Mouse (Mus musculus) stomach, embryonic 16.5 days (tissue): ENCODE measurements around the gene Laptm5. TPM values are rescaled to one million over a fixed set of nuclear protein-coding genes. Genes with fewer than 3 reads are reported as not detected.

Experiments
- ATAC-seq: fragments of 200-750 bp; cut with Nextera tagmentation; 2 replicates; pipeline ENCODE4 v1.8.0; 2017; ENCODE audit warnings: moderate number of reproducible peaks, moderate TSS enrichment; ENCODE audit not compliant: insufficient read depth, low FRiP score
- H3K27ac ChIP-seq: fragments of 300-500 bp; sonication (generic); 2 replicates; pipeline ENCODE4 v1.5.1; 2014; ENCODE audit warnings: low read length
- H3K27me3 ChIP-seq: fragments of 300-500 bp; sonication (generic); 2 replicates; pipeline ENCODE4 v1.6.1; 2014; ENCODE audit warnings: low read length, control low read depth, mixed read lengths; ENCODE audit not compliant: control insufficient read depth, insufficient read depth
- H3K36me3 ChIP-seq: fragments of 300-500 bp; sonication (generic); 2 replicates; pipeline ENCODE4 v1.6.1; 2014; ENCODE audit warnings: low read length; ENCODE audit not compliant: control insufficient read depth, insufficient read depth
- H3K4me1 ChIP-seq: fragments of 300-500 bp; sonication (generic); 2 replicates; pipeline ENCODE4 v1.6.1; 2014; ENCODE audit warnings: low read length, control low read depth, mixed read lengths; ENCODE audit not compliant: control insufficient read depth, insufficient read depth
- H3K4me2 ChIP-seq: fragments of 300-500 bp; sonication (generic); 2 replicates; pipeline ENCODE4 v1.6.1; 2014; ENCODE audit warnings: low read depth, low read length, mixed read lengths
- H3K4me3 ChIP-seq: fragments of 300-500 bp; sonication (generic); replicated peaks from 2 replicates; pipeline ENCODE4 v1.5.1; 2014; ENCODE audit warnings: mild to moderate bottlenecking, low read length
- H3K9ac ChIP-seq: fragments of 300-500 bp; sonication (generic); 2 replicates; pipeline ENCODE4 v1.6.1; 2014; ENCODE audit warnings: low read length
- H3K9me3 ChIP-seq: fragments of 300-500 bp; sonication (generic); replicated peaks from 2 replicates; pipeline ENCODE4 v1.6.1; 2016; ENCODE audit warnings: low read length, control low read depth; ENCODE audit not compliant: control insufficient read depth
- WGBS: fragments of 180-500 bp; shearing (Covaris S2); extraction: QIAGEN DNeasy Blood & Tissue Kit; methylation state at CpG from one replicate; pipeline ENCODE4 v1.1.7; 2014; 5-methylcytosine and 5-hydroxymethylcytosine counted together
- polyA plus RNA-seq: library from polyadenylated mRNA; unstranded; fragments of >200 nt; fragmentation: Nextera tagmentation; extraction: Ambion mirVana; gene quantifications from 2 replicates; pipeline ENCODE4 v1.2.1, GENCODE M21; 2015

Laptm5 gene
- polyA plus RNA-seq, 1 experiment from 2014 or later: 50.5 TPM

DNA sequence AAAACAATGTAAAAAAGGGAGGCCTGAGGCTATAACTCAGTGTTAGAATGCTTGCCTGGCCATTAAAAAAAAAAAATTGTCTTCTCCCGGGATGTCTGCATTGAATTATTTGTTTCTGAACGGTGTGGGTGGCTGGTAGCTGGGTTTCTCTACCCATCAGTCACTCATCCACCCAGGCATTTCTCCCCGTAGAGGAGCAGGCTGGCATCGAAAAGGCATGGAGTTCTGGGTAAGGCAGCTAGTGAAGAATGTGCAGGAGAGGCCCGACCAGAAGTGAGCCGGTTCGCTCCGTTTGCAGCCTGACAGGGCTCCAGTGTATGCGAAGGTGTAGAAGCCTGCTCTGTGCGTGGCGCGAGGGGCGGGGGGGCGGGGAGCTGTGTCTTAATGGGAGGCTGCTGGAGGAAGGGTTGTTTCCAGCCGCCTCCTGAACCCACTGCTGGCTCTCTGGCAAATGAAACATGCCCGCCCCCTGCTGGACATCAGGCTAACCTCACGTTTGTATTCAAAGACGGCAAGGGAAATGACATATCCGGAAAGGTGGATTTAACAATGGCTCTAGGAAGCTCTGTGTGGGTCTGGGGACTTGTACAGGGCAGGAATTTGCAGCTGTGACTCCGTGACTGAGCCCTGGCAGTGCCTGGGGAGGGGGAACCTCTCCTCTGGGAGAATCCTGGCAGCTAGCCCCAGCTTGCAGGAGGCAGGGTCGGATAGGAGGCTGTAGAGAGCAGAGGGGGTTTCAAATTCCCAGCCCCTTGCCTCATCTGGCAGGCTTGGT lies 34.5 kb upstream of the Laptm5 start:
- H3K4me1 ChIP-seq: peaks cover 19% of the 10 kb centered on the region
- ATAC-seq: peak; percentile 70; the same call in 1 of the 2 replicates
- H3K9me3 ChIP-seq: no peaks in the 10 kb centered on the region
- peak overlapping the region; percentile 62 for H3K27ac ChIP-seq
- WGBS: 5% methylated on average over 21 of the region's 21 CpGs
- H3K4me3 ChIP-seq: peak overlapping the region; percentile 22; the same call in 1 of the 2 replicates
- peaks cover 7% of the 10 kb centered on the region; the same call in 1 of the 2 replicates for H3K27me3 ChIP-seq
- peak overlapping the region; percentile 60 for H3K9ac ChIP-seq
- H3K4me2 ChIP-seq: peak overlapping the region; percentile 55
- H3K36me3 ChIP-seq: no peaks in the 10 kb centered on the region

DNA sequence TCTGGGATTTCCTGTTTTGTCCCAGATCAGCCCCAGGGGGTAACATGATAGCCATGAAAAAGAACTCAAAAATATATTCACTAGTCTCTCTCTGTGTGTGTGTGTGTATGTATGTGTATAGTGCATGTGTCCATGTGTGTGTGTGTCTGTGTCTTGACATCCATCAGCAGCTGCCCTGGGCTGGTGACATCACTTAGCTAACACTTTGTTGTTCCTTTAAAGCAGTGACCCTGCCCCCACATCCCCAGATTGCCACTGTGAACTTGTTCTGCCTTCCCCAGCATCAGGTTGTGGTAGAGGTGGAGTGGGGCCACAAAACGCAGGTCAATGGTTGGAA lies 33.9 kb upstream of the Laptm5 start:
- H3K27ac ChIP-seq: peak overlapping the region; percentile 62; the same call in 1 of the 2 replicates
- no peak overlapping the region for H3K4me3 ChIP-seq
- H3K4me1 ChIP-seq: peaks cover 19% of the 10 kb centered on the region
- peak overlapping the region; percentile 59; the same call in 1 of the 2 replicates for H3K9ac ChIP-seq
- 93% methylated on average over 1 of the region's 1 CpGs for WGBS
- H3K27me3 ChIP-seq: peaks cover 7% of the 10 kb centered on the region; the same call in 1 of the 2 replicates
- no peaks in the 10 kb centered on the region for H3K9me3 ChIP-seq
- ATAC-seq: no peak
- no peaks in the 10 kb centered on the region for H3K36me3 ChIP-seq
- peak overlapping the region; percentile 55; the same call in 1 of the 2 replicates for H3K4me2 ChIP-seq

- Histone ChIP-seq H3K4me3 (no peak overlapping the region), H3K27me3 (peaks cover 7% of the 10 kb centered on the region; the same call in 1 of the 2 replicates), H3K9me3 (no peaks in the 10 kb centered on the region), H3K9ac (no peak overlapping the region), H3K27ac (no peak overlapping the region), H3K36me3 (no peaks in the 10 kb centered on the region), H3K4me1 (peaks cover 7% of the 10 kb centered on the region), H3K4me2 (no peak overlapping the region)
- no peak for ATAC-seq
- 60% methylated on average over 5 of the region's 5 CpGs for WGBS
These were observed 31.6 kb upstream of the Laptm5 start for GRCm38 (mm10) chr4:130881336-130881735.

GRCm38 (mm10) chr4:130882762-130883161 lies 30.2 kb upstream of the Laptm5 start:
- Histone ChIP-seq H3K36me3 (no peaks in the 10 kb centered on the region), H3K4me1 (peaks cover 7% of the 10 kb centered on the region), H3K9ac (no peak overlapping the region), H3K4me2 (no peak overlapping the region), H3K4me3 (no peak overlapping the region), H3K9me3 (no peaks in the 10 kb centered on the region), H3K27me3 (no peaks in the 10 kb centered on the region), H3K27ac (no peak overlapping the region)
- no peak for ATAC-seq
- WGBS: 57% methylated on average over 15 of the region's 15 CpGs

GRCm38 (mm10) chr4:130883820-130884533 lies 28.9 kb upstream of the Laptm5 start:
- Histone ChIP-seq H3K9ac (no peak overlapping the region), H3K4me2 (no peak overlapping the region), H3K36me3 (no peaks in the 10 kb centered on the region), H3K4me1 (no peaks in the 10 kb centered on the region), H3K9me3 (no peaks in the 10 kb centered on the region), H3K27me3 (no peaks in the 10 kb centered on the region), H3K27ac (no peak overlapping the region), H3K4me3 (no peak overlapping the region)
- no peak for ATAC-seq
- WGBS: 33% methylated on average over 13 of the region's 13 CpGs

DNA sequence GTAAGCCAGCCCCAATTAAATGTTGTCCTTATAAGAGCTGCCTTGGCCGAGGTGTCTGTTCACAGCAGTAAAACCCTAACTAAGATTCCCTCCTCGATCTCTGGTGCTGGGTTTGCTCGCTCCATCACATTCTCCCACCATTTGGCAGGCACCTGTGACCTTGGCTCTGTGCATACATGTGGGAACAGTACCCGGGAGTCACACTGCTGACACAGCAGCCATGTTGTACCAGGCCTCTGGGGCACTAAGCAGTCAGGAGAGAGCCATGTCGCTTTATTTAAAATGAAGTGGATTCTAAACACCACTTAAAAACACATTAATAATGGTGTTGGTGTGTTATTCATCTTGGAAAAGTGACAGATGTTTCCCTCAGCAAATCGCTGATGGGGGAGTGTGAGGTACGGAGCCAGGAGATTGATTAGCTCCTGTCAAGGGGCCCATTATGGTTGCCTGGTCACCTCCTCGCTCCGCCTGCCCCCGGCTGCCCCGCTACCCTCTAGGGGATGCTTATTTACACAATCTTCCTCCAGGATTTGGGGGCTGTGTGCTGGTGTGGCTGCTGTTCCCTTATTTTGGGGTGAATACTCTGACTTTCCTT lies 25.7 kb upstream of the Laptm5 start:
- Histone ChIP-seq H3K9ac (no peak overlapping the region), H3K4me1 (0 out of 2 replicates have a peak, but pooled peaks cover 5% of the 10 kb centered on the region), H3K27ac (no peak overlapping the region), H3K4me2 (no peak overlapping the region), H3K4me3 (no peak overlapping the region), H3K9me3 (no peaks in the 10 kb centered on the region), H3K36me3 (no peaks in the 10 kb centered on the region), H3K27me3 (no peaks in the 10 kb centered on the region)
- WGBS: 22% methylated on average over 11 of the region's 11 CpGs
- no peak for ATAC-seq

DNA sequence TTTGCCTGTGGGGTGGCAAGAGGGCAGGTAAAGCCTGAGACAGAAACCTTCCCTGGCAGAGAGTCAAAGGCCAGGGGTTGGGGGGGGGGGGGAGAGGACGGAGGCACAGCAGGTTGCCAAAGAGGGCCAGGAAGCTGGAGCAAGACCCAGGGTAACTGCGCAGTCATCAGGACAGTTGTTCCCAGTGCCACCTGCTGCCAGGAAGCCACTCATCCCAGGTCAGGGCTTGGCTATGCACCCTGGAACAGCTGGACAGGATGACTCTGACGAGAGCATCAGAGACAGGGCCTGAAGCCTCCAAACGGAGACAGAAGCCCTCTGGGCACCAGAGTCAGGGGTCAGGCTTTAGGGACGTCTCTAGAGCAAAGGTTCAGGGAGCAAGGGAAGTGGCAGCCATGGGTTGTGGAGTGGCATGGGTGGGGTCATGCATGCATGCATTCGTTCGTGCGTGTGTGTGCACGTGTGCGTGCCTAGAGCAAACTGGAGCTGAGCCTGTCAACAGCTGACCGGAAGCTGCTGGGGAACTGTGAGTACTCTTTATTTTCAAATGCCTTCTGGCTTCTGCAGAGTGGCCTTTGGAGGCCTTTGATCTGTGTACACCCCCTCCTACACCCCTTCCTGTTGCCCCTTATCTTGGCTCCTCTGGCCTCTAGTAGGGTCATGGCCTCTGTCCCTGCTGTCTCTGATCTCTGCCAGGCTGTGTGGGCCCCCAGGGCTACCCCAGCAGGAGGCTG lies 23.0 kb upstream of the Laptm5 start:
- Histone ChIP-seq H3K27me3 (no peaks in the 10 kb centered on the region), H3K27ac (no peak overlapping the region), H3K36me3 (no peaks in the 10 kb centered on the region), H3K4me1 (0 out of 2 replicates have a peak, but pooled peaks cover 5% of the 10 kb centered on the region), H3K9ac (no peak overlapping the region; the same call in 1 of the 2 replicates), H3K4me2 (no peak overlapping the region), H3K4me3 (no peak overlapping the region), H3K9me3 (no peaks in the 10 kb centered on the region)
- peak; percentile 18; the same call in 1 of the 2 replicates for ATAC-seq
- WGBS: 41% methylated on average over 11 of the region's 11 CpGs

DNA sequence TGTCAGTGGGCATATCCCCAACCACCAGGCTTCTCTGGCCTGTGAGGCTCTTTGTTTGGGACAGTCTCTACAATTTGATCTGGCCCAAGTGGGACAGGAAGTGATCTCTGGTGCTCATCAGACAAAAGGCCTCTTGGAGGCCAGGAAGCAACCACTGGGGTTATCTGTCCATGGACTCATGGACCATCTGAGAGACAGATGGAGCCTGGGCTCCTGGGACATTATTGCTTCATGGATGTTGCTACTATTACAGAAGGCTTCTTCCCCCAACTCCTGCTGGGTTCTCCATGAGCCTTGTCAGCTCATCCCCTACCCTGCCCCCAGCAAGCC lies 22.4 kb upstream of the Laptm5 start:
- no peaks in the 10 kb centered on the region for H3K9me3 ChIP-seq
- no peaks in the 10 kb centered on the region for H3K36me3 ChIP-seq
- no peak overlapping the region for H3K27ac ChIP-seq
- H3K4me2 ChIP-seq: no peak overlapping the region
- no peaks in the 10 kb centered on the region for H3K27me3 ChIP-seq
- ATAC-seq: peak; percentile 15; the same call in 1 of the 2 replicates
- no peak overlapping the region for H3K9ac ChIP-seq
- H3K4me1 ChIP-seq: 0 out of 2 replicates have a peak, but pooled peaks cover 5% of the 10 kb centered on the region
- no peak overlapping the region for H3K4me3 ChIP-seq
